Mouse (Mus musculus): ENCODE measurements around the gene Fam98c. TPM values are rescaled to one million over a fixed set of nuclear protein-coding genes. Genes with fewer than 3 reads are reported as not detected.
"Not testable (repeated sequence)": the region's sequence is repeated elsewhere in the genome, so short reads cannot be mapped to it uniquely, and the experiment has no call there.

Fam98c gene
- total and polyA plus RNA-seq, 3 experiments = 14.1 to 15.2 (median 14.5) TPM

DNA sequence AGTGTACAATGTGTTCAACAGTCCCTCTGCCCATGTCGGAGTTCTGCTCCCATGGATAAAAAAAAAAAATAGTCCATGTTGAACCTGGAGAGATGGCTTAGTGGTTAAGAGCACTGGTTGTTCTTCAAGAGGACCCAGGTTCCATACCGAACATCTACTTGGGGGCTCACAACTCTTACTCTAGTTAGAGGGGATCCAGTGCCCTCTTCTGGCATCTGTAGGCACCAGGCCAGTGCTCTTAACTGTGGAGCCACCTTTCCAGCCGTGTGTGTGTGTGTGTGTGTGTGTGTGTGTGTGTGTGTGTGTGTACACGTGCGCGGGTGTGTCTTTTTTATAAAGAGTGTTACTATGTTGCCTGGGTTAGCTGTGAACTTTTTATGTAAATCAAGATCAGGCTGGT, 46.5 kb upstream of the Fam98c start:
- no peak for TF ChIP-seq NELFE (IDR thresholded peaks at IDR 0.05; ENCODE audit: low read depth, low read length)
- no peak for TF ChIP-seq ETS1 (conservative IDR thresholded peaks at IDR 0.05; ENCODE audit: low read depth, low read length)
- peak; percentile 50 for TF ChIP-seq SMC3 (IDR thresholded peaks at IDR 0.05; ENCODE audit: low read depth, low read length)
- no peak for TF ChIP-seq PAX5 (IDR thresholded peaks at IDR 0.05; ENCODE audit: low read length)
- no peak for TF ChIP-seq ZKSCAN1 (IDR thresholded peaks at IDR 0.05; ENCODE audit: borderline replicate concordance, low read depth, low read length)
- TF ChIP-seq NRF1 (IDR thresholded peaks at IDR 0.05; ENCODE audit: low read depth, low read length) = no peak
- no peak for TF ChIP-seq CHD2 (IDR thresholded peaks at IDR 0.05; ENCODE audit: low read length)
- peak; percentile 42 for TF ChIP-seq RAD21 (IDR thresholded peaks at IDR 0.05; ENCODE audit: low read depth, low read length)
- no peak for TF ChIP-seq CHD1 (IDR thresholded peaks at IDR 0.05; ENCODE audit: low read depth, low read length)
- no peak for TF ChIP-seq USF2 (conservative IDR thresholded peaks at IDR 0.05; ENCODE audit: low read depth, low read length)
- TF ChIP-seq EP300 (IDR thresholded peaks at IDR 0.05; ENCODE audit: low read length) = no peak
- TF ChIP-seq E2F4 (IDR thresholded peaks at IDR 0.05; ENCODE audit: insufficient replicate concordance, low read depth, low read length) = no peak
- no peak for TF ChIP-seq ELF1 (IDR thresholded peaks at IDR 0.05; ENCODE audit: low read depth, low read length)
- TF ChIP-seq MYC (IDR thresholded peaks at IDR 0.05; ENCODE audit: low read depth, low read length) = no peak
- TF ChIP-seq MAX (IDR thresholded peaks at IDR 0.05; ENCODE audit: low read length) = no peak
- TF ChIP-seq MAFK (IDR thresholded peaks at IDR 0.05; ENCODE audit: insufficient replicate concordance, low read length) = no peak
- no peak for TF ChIP-seq USF1 (IDR thresholded peaks at IDR 0.05; ENCODE audit: low read depth, low read length)
- 0 out of 2 replicates have a peak, but pooled peaks have one; percentile 10 for TF ChIP-seq BHLHE40 (IDR thresholded peaks at IDR 0.05; ENCODE audit: low read depth, low read length)
- no peak for TF ChIP-seq SIN3A (IDR thresholded peaks at IDR 0.05; ENCODE audit: low read length)
- no peak for TF ChIP-seq JUND (conservative IDR thresholded peaks at IDR 0.05; ENCODE audit: low read depth, low read length)
- no peak for TF ChIP-seq GABPA (IDR thresholded peaks at IDR 0.05; ENCODE audit: insufficient replicate concordance, low read depth, low read length)
- no peak for TF ChIP-seq TBP (conservative IDR thresholded peaks at IDR 0.05; ENCODE audit: low read depth, low read length)
- peak in 1 of 2 experiments; percentile 51; a peak in 2 of 4 replicates for TF ChIP-seq CTCF (conservative IDR thresholded peaks at IDR 0.05 in 1 of 2, IDR thresholded peaks at IDR 0.05 in 1 of 2; ENCODE audit: low read depth in 2 of 2, low read length in 2 of 2)
- no peak for TF ChIP-seq JUN (IDR thresholded peaks at IDR 0.05; ENCODE audit: insufficient read depth, low read depth, low read length)
- DNase-seq (ENCODE audit: extremely low read depth) = no peak
- Histone ChIP-seq H3K27ac (ENCODE audit: insufficient read depth, low read depth) (no peak overlapping the region), H3K4me3 (replicated peaks in 1 of 3; ENCODE audit: low read depth in 2 of 3, low read length in 2 of 3, poor library complexity in 1 of 3) (no peak overlapping the region), H3K36me3 (replicated peaks in 1 of 2; ENCODE audit: control insufficient read depth in 1 of 2, insufficient read depth in 1 of 2, low read length in 1 of 2) (no peaks in the 10 kb centered on the region), H3K9ac (ENCODE audit: insufficient read depth, low read depth) (no peak overlapping the region), H3K79me2 (replicated peaks; ENCODE audit: control insufficient read depth, extremely low read depth, insufficient read depth, poor library complexity, severe bottlenecking) (no peaks in the 10 kb centered on the region), H3K9me3 (replicated peaks; ENCODE audit: low read length) (no peaks in the 10 kb centered on the region), H3K4me2 (ENCODE audit: insufficient read depth, low read depth, poor library complexity, severe bottlenecking) (no peak overlapping the region), H3K4me1 (ENCODE audit: control insufficient read depth in 1 of 2, insufficient read depth in 2 of 2) (no peaks in the 10 kb centered on the region), H3K27me3 (replicated peaks) (no peaks in the 10 kb centered on the region)
- in situ Hi-C loops (cut with MboI; ENCODE audit: low pct_ligation_motif_present, low pct_unique_long_range_greater_than_20kb, low sequenced_read_pairs) (no loop called here), dilution Hi-C loops (cut with MboI; ENCODE audit: extremely low pct_ligation_motif_present, extremely low pct_unique_long_range_greater_than_20kb, low sequenced_read_pairs) (no loop called here)

GRCm38 (mm10) chr7:29194230-29194629, 38.2 kb upstream of the Fam98c start:
- H3K9ac ChIP-seq (ENCODE audit: insufficient read depth, low read depth); dilution Hi-C loops (cut with MboI; ENCODE audit: extremely low pct_ligation_motif_present, extremely low pct_unique_long_range_greater_than_20kb, low sequenced_read_pairs); DNase-seq (ENCODE audit: extremely low read depth); H3K4me2 ChIP-seq (ENCODE audit: insufficient read depth, low read depth, poor library complexity, severe bottlenecking); H3K27ac ChIP-seq (ENCODE audit: insufficient read depth, low read depth); H3K79me2 ChIP-seq (replicated peaks; ENCODE audit: control insufficient read depth, extremely low read depth, insufficient read depth, poor library complexity, severe bottlenecking); in situ Hi-C loops (cut with MboI; ENCODE audit: low pct_ligation_motif_present, low pct_unique_long_range_greater_than_20kb, low sequenced_read_pairs); H3K36me3 ChIP-seq (replicated peaks in 1 of 2; ENCODE audit: control insufficient read depth in 1 of 2, insufficient read depth in 1 of 2, low read length in 1 of 2); H3K27me3 ChIP-seq (replicated peaks); H3K4me3 ChIP-seq (replicated peaks in 1 of 3; ENCODE audit: low read depth in 2 of 3, low read length in 2 of 3, poor library complexity in 1 of 3); H3K9me3 ChIP-seq (replicated peaks; ENCODE audit: low read length); H3K4me1 ChIP-seq (ENCODE audit: control insufficient read depth in 1 of 2, insufficient read depth in 2 of 2): not testable (repeated sequence)

- H3K4me2 ChIP-seq (ENCODE audit: insufficient read depth, low read depth, poor library complexity, severe bottlenecking); H3K4me3 ChIP-seq (replicated peaks in 1 of 3; ENCODE audit: low read depth in 2 of 3, low read length in 2 of 3, poor library complexity in 1 of 3): not testable (repeated sequence)
Observed at GRCm38 (mm10) chr7:29181323-29181722, 25.3 kb upstream of the Fam98c start.

More at GRCm38 (mm10) chr7:29181323-29181722, 25.3 kb upstream of the Fam98c start:
- H3K9me3 ChIP-seq (replicated peaks; ENCODE audit: low read length); H3K27me3 ChIP-seq (replicated peaks); DNase-seq (ENCODE audit: extremely low read depth); H3K27ac ChIP-seq (ENCODE audit: insufficient read depth, low read depth); in situ Hi-C loops (cut with MboI; ENCODE audit: low pct_ligation_motif_present, low pct_unique_long_range_greater_than_20kb, low sequenced_read_pairs); dilution Hi-C loops (cut with MboI; ENCODE audit: extremely low pct_ligation_motif_present, extremely low pct_unique_long_range_greater_than_20kb, low sequenced_read_pairs); H3K9ac ChIP-seq (ENCODE audit: insufficient read depth, low read depth): not testable (repeated sequence)
- peaks cover 14 to 25% of the 10 kb centered on the region in 2 experiments for H3K36me3 ChIP-seq (replicated peaks in 1 of 2; ENCODE audit: control insufficient read depth in 1 of 2, insufficient read depth in 1 of 2, low read length in 1 of 2)
- peaks cover 4 to 14% of the 10 kb centered on the region in 2 experiments; a peak in 3 of 4 replicates for H3K4me1 ChIP-seq (ENCODE audit: control insufficient read depth in 1 of 2, insufficient read depth in 2 of 2)
- H3K79me2 ChIP-seq (replicated peaks; ENCODE audit: control insufficient read depth, extremely low read depth, insufficient read depth, poor library complexity, severe bottlenecking) = peaks cover 37% of the 10 kb centered on the region

Data from CH12.LX (cell line).